Mouse (Mus musculus): ENCODE data around the gene Clk2. TPM values are rescaled to one million over a fixed set of nuclear protein-coding genes. Genes with fewer than 3 reads are reported as not detected.

Gene Clk2
- total RNA-seq (2014; fragmentation: Nextera tagmentation) (72.3 and 88.0 TPM in 2 replicates), total RNA-seq (2017) (46.6 and 69.3 TPM in 2 replicates)

DNA sequence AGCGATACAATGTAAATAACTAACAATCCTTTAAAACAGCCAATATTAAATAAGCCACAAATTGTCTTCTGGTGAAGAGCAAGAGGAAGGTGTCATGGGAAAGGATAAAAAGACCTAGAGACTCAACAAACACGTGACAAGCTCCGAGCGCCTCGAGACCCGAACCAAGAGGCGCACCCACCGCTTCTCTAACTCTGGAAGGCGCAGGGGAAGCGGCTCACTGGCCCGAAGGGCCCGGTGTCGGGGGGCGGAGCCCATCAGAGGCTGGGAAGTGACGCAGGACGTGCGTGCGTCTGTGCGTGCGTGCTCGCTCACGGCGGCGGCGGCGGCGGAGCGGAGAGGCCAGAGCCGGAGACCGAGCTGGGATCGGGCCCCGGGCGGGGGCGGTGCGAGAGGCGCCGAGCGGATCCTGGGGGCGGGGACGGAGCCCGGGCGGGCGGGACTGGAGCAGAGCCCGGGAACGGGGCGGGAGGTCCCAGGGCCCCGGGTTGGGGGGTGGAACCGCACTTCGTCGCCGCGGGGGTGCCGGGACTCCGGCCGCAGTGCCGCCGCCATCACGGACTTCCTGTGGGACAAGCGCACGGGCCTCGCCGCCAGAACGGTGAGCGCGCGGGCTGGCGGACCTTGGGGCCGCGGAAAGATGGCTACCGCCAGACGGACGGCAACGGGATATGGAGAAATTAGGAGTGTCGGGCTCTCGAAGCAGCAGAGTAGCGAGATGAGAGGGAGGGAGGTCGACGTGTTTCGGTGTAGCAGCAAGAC lies at the start of gene Clk2:
Clk2 (plus strand) TSS at position 290 of the 762 bp plus-strand sequence.
- peak; percentile 96 for ATAC-seq (replicated peaks; ENCODE audit: low FRiP score, low TSS enrichment, poor library complexity, severe bottlenecking)

- peak; percentile 90 for ATAC-seq (replicated peaks; ENCODE audit: low FRiP score, low TSS enrichment, poor library complexity, severe bottlenecking)
These were observed 49.1 kb upstream of the Clk2 start for GRCm38 (mm10) chr3:89115522-89115921.

GRCm38 (mm10) chr3:89123313-89123712 lies 41.3 kb upstream of the Clk2 start:
- no peak for ATAC-seq (replicated peaks; ENCODE audit: low FRiP score, low TSS enrichment, poor library complexity, severe bottlenecking)

- ATAC-seq (replicated peaks; ENCODE audit: low FRiP score, low TSS enrichment, poor library complexity, severe bottlenecking) = no peak
These were observed 40.4 kb upstream of the Clk2 start for GRCm38 (mm10) chr3:89124241-89124640.

- ATAC-seq (replicated peaks; ENCODE audit: low FRiP score, low TSS enrichment, poor library complexity, severe bottlenecking) = no peak
These were observed 38.6 kb upstream of the Clk2 start for GRCm38 (mm10) chr3:89125981-89126380.

- no peak for ATAC-seq (replicated peaks; ENCODE audit: low FRiP score, low TSS enrichment, poor library complexity, severe bottlenecking)
These were observed 34.7 kb upstream of the Clk2 start for GRCm38 (mm10) chr3:89129908-89130307.

DNA sequence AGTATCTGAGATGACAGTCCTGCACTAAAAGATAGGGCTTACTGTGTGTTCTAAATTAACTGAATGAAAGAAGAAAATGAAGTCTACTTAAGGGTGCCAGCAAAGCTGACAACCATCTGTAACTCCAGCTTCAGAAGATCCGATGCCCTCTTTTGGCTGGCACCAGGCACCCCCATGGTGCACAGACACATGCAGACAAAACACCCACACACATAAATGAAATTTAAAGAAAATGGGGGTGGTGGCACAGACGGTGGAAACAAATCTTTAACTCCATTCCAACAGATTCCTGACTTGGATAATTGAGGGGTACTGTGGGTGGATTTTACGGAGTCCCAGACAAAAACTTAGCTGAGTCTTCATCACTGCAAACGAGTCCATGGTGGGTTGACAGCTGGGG lies 32.8 kb upstream of the Clk2 start:
- no peak for ATAC-seq (replicated peaks; ENCODE audit: low FRiP score, low TSS enrichment, poor library complexity, severe bottlenecking)

DNA sequence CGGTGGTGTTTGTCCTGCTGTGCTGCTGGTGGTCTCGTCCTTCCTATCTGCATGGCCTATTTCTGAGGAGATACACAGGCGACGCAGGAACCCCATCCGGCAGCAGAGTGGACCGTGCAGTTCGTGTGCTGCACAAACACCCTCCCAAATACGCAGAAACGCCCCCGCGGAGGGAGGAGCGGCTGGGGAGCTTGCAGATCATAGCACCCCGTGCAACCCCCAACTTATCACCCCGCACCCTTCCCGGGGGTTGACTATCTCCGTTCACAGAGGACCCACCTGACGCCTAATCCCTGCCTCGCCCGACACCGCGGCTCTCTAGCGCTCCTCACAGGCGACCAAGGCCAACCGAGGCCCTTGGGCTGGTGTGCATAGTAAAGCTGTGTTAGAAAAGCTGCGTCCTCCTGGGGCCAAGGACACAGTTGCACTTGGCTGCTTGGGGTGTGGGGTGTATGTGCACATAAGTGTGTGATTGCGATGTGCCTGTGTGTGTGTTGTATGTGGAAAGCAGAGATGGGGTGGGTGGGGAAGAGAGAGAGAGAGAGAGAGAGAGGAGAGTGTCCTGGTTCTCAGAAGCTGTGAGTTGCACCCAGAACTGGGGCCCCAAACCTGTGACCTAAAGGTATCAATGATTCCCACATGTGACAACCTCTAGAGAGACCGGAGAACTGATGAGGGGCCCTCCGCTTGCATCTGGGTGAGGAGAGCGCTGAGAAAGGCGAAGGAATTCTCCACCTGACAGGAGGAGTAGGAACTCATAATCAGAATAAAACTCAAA lies 32.1 kb upstream of the Clk2 start:
- peak; percentile 92 for ATAC-seq (replicated peaks; ENCODE audit: low FRiP score, low TSS enrichment, poor library complexity, severe bottlenecking)

DNA sequence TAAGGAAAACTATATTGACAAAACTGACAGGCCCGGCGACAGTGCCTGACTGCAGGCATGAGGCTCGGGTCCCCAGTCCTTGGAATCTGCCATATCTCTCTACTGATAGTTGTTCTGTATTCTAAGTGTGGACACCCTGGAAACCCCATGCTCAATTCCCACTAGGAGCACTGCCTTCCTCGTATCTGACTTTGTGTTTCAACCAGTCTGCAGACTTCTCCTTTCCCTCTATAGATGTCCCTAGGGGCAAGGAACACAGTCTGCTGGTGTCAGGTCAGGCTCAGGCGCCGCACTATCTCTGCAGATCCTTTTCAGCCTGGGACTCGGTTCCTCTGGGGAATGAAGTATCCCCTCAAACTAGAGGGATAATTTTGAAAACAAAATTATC lies 31.5 kb upstream of the Clk2 start:
- ATAC-seq (replicated peaks; ENCODE audit: low FRiP score, low TSS enrichment, poor library complexity, severe bottlenecking) = no peak

GRCm38 (mm10) chr3:89133752-89134151 lies 30.8 kb upstream of the Clk2 start:
- ATAC-seq (replicated peaks; ENCODE audit: low FRiP score, low TSS enrichment, poor library complexity, severe bottlenecking) = no peak

- peak; percentile 67 for ATAC-seq (replicated peaks; ENCODE audit: low FRiP score, low TSS enrichment, poor library complexity, severe bottlenecking)
These were observed 28.6 kb upstream of the Clk2 start, which contains the start of gene Pklr for GRCm38 (mm10) chr3:89135958-89136357. Gene Pklr (plus strand): TSS chr3:89136142.

- no peak for ATAC-seq (replicated peaks; ENCODE audit: low FRiP score, low TSS enrichment, poor library complexity, severe bottlenecking)
These were observed 28.2 kb upstream of the Clk2 start for GRCm38 (mm10) chr3:89136365-89136764.

DNA sequence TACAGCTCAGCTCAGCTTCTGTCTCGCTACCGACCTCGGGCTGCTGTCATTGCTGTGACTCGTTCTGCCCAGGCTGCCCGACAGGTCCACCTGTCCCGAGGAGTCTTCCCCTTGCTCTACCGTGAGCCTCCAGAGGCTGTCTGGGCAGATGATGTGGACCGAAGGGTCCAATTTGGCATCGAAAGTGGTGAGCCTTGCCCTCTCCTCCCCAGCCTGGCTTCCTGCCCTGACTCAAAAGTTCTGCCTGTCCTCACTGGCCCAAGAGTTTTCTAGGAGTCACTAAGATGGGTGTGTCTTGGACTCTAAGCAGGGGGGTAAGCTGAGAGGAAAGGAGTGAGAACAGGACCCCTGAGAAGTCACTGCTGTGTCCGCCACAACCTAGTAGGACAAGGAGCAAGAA lies 19.8 kb upstream of the Clk2 start:
- ATAC-seq (replicated peaks; ENCODE audit: low FRiP score, low TSS enrichment, poor library complexity, severe bottlenecking) = no peak

DNA sequence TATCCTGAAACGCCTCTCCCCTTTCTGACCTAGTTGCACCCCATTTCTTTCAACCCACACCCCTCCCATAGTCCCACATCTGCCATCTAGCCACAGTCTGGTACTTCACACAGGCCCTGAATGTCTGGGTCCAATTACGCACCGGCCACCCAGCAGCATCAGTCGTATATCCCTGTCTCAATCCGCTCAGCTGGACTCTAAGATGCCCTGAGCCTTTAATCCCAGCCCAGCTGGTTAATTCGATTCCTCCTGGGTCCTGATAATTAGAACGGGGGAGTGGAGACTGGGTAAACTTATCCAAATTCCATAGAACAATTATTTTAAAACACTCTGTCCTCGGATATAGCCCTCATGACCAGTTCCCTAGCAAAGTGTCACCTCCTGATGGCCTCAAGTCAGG lies 19.0 kb upstream of the Clk2 start:
- no peak for ATAC-seq (replicated peaks; ENCODE audit: low FRiP score, low TSS enrichment, poor library complexity, severe bottlenecking)

- peak; percentile 64 for ATAC-seq (replicated peaks; ENCODE audit: low FRiP score, low TSS enrichment, poor library complexity, severe bottlenecking)
These were observed 17.3 kb upstream of the Clk2 start for GRCm38 (mm10) chr3:89147101-89147978.

DNA sequence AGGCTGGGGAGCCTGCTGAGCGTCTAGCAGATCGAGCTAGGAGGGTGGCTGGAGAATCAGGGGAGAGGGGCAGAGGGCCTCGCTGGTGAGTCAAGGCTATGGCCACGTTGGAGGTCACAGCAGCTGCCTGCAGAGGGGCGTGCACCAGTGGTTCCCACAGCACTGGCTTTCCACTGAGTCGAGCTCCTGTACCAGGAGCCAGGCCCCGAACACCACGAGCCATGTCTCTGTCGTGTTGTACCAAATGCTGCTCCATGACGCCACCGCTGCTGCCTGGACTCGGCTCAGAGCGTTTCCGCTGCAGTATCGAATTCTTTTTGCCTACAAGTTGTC lies 16.6 kb upstream of the Clk2 start:
- ATAC-seq (replicated peaks; ENCODE audit: low FRiP score, low TSS enrichment, poor library complexity, severe bottlenecking) = peak; percentile 27

DNA sequence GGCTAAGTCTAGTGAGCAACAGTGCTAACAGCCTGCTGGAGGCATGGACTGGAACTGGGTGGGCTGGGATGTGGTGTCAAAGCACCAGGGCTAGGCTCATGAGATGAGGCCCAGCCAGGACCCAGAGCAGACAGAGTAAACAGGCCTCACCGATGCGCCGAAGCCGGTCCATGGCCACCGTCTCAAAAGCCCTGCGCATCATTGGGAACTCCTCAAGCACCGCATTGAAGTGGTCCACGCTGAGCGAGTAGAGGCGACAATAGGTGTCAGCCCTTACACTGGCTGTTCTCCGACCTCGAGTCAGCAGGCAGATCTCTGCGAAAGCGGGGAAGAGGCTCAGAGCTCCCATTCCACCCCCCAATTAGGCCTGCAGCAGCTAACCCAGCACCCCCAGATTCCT lies 16.0 kb upstream of the Clk2 start:
- no peak for ATAC-seq (replicated peaks; ENCODE audit: low FRiP score, low TSS enrichment, poor library complexity, severe bottlenecking)

GRCm38 (mm10) chr3:89152084-89152835 lies 12.3 kb upstream of the Clk2 start:
- peak; percentile 40; the same call in 1 of the 2 replicates for ATAC-seq (replicated peaks; ENCODE audit: low FRiP score, low TSS enrichment, poor library complexity, severe bottlenecking)

GRCm38 (mm10) chr3:89156951-89157350 lies 7.6 kb upstream of the Clk2 start:
- no peak for ATAC-seq (replicated peaks; ENCODE audit: low FRiP score, low TSS enrichment, poor library complexity, severe bottlenecking)
